Mouse (Mus musculus) ES-CJ7 (cell line): ENCODE results near the gene Fdx1.

ENCODE experiments used
- DNase-seq: peaks from one replicate; pipeline ENCODE4 v3.0.0; 2011; ENCODE audit warnings: low read depth, low spot score

Gene Fdx1

DNA sequence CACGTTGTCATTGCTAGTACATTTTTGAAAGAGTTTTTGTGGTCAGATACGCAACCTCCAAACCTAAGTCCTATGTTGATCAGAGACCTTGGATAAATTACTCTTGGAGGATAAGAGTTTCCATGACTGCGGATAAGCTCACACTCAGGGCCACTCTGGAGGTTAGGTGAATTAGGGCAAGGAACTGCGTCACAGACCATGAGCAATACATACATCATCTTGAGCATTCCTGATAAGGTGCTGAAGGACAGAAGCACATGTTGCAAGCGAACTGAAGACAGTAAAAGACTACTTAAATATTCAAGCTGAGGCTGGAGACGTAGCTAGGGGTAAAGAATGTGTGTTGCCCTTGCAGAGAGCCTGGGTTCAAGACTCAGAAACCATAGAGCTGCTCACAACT lies 754 bp upstream of the Fdx1 start:
- DNase-seq = no peak

DNA sequence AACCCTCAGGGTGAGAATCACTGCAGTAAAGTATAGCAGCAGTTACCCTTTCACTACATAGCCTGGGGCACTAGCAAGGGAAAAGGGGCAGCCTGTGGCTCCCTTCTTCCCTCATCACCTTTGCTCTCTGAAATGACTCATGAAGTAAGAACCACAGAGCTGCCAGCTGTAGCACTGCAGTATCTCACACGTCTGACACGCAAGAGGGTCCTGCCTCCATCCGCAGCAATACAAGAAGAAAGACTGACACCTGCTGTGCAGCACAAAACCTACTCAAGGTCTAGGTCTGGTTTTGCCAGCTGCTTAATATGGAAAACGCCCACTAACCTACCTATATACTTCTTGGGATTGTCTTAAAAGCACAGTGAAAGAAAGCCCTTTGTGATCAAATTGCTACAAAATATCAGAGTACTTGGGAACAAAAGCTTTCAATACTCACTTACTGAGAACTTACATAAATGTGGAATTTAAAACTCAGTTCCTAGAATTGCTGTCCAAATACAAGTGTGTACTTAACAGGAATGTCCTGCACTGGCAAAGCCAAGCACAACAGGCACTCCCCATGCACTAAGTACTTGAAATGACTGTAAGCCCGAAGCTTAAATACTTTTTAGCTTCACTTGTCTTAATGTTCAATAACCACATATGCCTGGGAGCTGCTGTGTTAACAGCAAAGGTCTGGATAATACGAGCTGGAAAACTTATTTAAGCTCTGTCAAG lies 2.0 kb downstream of the Fdx1 start:
- peak; percentile 8 for DNase-seq

DNA sequence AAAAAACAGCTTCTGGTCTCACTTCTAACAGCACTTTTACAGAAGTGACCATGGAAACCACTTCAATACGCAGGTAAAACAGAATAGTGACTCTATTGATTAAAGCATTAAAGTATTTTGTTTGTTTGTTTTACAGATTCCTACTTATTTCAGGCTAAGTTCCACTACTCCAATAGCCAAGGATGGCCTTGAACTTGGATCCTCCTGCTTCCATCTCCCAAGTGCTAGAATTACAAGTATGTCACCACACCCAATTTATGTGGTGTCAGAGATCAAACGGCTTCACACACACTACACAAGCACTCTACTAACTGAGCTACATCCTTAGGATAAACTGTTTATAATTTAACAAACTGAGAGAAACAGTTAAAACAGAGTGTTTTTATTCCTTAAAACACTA lies 3.0 kb downstream of the Fdx1 start:
- no peak for DNase-seq

DNA sequence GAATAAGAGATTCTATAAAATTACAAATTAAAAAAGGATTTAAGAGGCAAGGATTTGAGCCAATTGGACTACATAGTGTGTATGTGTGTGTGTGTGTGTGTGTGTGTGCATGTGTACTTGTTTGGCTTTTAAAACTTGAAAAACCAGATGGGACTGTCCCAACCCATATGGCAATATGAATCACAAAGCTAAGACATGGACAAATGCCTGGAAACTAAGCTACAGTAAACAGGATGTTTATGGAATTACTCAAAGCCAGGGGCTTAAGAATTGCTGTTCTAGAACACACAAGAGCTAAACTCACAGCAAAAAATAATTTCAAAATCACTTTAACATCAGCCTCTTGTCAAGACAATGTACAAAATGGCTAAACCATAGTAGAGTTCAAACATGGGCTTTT lies 4.4 kb downstream of the Fdx1 start:
- DNase-seq = no peak

DNA sequence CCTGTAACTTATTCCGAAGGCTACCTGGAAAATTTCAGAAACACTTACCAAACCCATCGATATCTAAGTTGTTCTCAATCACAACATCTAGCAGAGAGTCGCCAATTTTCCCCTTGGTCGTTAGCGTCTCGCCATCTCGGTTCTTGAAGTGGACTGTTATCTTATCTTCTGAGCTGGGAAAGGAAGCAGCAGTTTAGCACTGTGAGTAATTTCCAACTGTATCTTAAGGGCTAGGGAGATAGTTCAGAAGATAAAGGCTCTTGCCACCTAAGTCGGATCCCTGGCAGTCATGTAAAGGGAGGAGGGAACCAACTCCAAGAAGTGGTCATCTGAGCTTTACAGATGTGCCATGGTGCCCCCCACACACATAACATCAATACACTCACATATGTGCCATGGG lies 6.3 kb downstream of the Fdx1 start:
- no peak for DNase-seq

DNA sequence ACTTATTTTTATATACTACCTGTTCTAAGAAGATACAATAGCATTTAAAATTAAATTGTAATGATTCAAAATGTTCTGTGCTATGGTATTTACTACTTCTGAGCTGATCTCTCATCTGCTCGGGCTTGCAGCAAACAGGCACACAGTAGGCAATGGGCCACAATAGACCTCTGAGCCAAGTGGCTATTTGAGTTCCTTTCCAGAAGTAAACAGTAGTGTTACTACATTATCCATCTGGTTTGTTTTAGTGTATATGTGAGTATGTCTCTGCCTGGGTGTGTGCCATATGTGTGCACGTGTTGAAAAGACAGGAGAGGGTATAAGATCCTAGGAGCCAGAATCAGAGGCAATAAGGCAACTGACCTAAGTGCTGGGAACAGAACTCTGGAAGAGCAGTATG lies 6.9 kb downstream of the Fdx1 start:
- DNase-seq = no peak

DNA sequence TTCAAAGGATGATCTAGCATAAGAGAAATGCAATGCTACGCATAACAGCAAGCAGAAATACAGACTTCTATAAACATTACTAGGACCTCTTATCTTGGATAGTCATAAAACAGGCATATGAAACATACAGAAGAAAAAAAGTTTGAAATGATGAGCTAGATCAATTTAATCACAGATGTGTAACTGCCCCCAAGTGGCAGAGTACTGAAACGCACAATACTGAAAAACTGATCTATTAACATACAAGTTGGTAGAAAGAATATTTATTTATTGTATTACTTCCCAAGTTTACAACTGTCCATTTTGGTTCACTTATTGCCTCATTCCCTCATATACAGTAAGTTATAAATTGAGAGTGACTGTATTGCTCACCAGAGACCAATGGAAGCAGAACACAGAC lies 12.0 kb downstream of the Fdx1 start:
- no peak for DNase-seq

DNA sequence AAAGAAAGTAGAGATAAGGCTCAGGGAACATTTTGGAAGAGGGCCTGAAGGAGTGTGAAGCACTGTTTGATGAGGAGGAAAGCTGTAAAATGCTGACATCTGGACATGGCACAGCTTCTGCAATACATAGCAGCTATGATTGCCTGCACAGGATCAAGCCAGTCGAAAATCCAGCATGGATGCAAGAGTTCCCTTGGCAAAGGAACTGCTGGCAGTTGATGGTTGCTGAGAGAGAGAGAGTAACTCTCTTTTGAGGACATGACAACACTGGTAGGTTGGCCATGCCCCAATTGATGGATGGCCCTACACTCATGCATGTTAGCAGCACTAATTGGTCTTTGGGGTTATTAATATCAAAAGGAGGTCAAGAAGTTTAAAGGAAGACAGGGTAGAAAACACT lies 12.7 kb downstream of the Fdx1 start:
- no peak for DNase-seq

DNA sequence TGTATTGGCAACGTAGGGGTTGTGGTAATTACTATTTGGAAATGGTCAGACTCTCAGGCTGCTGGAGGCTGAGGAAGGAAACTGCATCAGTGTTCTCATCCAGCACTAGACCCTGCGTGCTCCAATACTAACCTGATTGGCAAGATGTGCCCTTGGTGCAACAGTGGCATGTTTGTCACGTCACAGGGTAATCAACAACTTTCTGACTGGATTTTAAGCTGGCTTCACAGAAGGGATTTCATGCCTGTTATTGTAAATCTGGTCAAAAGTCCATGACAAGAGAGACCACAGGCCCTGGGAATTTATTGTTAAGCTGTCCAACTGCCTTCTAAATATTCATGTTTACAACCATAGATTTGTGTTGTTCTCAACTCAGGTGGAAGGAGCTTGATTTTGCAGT lies 13.1 kb downstream of the Fdx1 start:
- DNase-seq = no peak

DNA sequence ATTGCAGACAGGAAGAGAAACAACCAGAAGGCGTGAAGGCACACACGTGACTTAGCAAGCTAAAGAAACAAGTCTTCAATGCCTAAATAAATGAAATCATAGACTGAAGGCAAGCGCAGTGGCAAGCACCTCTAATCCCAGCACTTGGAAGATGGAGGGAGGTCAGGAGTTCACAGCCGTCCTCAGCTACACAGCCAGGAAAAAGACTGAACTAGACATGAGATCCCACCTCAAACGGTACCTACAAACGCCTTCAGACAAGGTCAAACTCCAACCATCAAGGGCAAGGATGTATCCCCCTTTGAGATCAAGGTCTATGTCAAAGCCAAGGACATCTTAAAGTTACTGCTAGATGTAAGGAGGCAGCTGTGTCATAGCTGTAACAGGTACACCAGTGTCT lies 19.4 kb downstream of the Fdx1 start:
- no peak for DNase-seq

DNA sequence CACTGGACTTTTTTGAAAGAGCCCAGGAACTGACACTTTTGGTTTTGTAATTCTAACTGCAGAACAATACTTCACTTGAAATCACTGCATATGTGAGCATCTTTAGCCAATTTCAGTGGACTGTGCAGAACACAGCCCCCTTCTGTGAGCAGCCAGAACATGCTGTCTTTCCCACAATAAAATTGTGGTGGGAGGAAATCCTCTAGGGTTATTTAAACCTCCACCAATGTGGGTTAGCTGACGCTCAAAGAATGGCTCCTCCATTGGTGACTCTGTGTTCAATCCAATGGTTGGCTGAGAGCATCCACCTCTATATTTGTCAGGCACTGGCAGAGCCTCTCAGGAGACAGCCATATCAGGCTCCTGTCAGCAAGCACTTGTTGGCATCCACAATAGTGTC lies 28.7 kb downstream of the Fdx1 start:
- DNase-seq = no peak

DNA sequence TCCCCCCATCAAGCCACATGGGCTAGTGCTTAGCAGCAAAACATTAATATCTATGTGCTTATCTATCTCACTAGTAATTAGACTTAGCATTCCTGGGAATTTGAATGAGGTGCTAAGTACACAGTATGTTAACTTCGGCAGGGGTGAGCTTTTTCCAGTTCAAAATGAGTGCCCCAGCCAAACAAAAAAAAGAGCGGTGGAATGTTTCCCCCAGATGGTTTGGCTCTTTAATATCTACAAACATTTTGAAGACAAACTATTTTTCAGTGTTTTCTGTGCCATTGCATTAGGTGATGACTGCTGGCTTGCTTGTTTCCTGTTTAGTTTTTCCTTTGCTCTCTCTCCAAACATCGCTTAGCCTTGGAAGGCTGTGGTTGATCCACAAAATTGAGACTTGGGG lies 31.4 kb downstream of the Fdx1 start:
- no peak for DNase-seq

DNA sequence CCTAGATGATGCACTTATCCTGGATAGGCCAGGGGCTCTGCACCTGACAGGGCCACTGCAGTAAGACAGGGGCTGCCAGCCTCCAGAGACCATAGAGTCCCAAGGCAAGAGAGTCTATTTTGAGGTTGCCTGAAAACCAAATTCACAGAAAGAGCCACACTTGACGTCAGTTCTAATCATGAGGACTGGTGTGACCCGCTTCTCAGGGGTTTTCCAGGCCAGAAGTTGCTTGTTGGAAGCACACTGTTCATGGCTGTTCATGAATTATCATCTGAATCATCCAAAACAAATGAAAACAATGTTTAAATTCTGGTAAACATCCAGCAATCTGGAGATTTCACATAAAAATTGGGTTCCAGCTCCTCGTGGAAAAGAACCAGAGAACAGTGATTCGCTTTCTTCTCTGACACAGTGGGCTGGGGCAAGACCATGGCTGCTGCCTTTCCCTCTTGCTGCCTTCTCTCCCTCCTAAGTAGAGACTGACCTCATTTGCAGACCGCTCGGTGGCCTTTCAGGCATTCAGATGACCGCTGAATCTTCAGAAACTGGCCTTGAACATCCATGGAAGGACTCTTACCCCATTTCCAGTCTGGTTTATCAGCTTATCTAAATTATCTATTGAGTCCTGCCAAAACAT lies 32.2 kb downstream of the Fdx1 start:
- DNase-seq = no peak

DNA sequence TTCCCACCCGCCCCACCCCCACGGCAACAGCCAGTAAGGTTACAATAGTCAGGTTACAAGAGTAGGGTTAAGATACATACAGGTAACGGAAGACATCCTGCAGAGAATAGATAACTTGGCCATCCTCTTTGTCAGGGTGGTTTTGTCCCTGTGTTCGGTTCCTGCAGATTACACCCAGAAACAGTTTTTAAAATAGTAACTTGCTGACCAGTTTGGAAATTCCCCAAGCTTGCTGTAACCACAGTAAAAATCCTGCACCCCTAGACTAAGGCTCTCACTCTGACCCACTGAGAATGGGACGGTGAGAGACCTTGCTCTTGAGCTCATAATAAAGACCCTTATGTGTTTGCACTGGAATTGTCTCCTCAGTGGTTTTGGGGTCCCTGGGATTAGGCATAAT lies 33.4 kb downstream of the Fdx1 start:
- DNase-seq = no peak

DNA sequence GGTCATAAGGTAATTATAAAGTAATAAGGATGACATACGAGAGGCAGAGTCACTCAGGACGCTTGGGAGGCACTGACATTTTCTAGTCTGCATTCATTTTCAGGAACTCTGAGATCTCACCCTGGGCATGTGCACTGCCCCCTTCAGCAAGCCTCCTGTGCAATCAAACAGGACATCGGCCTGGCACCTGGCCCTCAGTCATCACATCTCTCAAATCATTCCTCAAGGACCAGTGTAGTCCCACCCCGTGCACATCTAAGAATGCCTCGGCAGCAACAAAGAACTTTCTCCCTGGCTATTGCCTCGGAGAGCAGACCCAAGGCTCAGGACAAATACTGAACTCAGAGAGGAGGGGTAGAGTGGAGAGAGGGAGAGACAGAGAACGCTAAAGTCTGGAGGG lies 34.7 kb downstream of the Fdx1 start:
- DNase-seq = no peak

DNA sequence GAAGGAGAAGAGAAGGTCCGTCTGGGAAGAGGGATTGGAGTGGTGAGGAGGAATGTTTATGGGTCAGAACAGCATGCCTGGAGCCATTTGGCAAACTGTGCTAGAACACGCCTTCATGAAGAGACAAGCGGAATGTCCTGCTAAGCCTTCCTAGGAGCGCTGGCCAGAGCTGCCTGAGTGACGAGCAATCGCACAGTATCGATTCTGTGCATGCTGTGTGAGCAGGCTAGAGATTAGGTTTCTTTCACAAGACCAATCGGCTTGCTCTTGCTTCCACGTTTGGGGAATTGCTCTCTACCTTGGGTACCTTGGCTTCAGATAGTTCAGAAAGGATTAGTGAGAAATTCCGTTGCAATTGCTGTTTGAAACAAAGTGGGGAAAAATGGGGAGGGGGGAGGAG lies 35.2 kb downstream of the Fdx1 start:
- DNase-seq = no peak

DNA sequence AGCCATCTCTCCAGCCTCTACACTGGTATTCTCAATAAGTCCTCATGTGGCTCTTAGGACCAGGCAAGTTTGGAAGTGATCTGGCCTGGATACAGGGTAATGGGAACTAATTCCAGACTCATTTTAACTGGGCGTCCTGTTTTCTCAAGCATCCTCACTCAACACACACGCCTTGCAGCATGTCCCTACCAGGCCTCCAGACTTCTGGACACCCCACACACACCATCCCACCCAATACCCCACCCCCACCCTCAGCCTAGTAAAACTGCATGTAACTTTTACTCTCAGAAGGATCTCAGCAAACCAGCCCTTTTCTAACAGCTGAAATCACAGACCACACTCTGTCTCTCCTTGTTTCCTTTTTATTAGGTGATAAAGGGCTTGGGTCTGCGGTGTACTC lies 35.7 kb downstream of the Fdx1 start:
- DNase-seq = no peak

DNA sequence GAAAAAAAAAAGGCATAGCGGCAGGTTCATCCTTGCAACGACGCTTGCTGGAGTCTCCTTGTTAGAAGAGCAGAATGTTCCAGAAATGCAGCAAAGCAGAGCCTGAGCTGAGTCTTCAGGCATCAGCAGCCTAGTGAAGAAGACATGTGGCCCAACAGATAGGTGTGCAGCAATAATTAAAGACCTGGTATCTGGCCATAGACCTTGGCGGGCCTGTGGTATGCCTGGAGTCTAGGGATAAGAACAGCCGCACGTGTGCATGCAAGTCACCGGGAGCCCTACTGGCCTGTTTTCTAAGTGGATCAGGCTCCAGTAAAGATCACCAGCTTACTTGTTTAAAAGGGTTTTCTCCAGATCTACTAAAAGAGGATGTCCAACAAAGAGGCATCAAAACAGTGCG lies 36.7 kb downstream of the Fdx1 start:
- no peak for DNase-seq

DNA sequence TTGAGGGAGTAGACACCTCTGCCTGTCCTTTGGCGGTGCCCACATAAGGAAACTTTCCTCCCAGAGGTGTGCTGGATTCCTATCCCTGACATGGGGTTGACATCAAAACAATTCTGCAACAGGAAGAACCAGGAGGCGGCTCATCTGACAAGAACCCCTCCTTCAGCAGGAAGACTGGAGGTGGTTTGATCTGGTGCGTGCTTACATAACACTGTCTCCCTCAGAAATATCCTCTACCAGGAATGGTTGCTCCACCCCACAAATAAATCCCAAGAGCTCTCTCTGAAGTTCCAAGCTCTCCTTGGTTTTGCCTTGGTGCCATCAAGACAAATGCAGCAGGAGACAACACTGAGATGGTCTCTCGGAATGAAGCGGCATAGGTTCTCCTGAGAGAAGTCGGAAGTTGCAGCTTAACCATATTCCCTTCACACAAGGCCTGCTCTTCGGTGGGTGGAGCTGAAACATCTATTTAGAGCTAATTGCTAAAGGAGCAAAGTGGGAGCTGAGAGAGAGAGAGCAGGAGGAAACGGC lies 38.7 kb downstream of the Fdx1 start:
- DNase-seq = no peak

DNA sequence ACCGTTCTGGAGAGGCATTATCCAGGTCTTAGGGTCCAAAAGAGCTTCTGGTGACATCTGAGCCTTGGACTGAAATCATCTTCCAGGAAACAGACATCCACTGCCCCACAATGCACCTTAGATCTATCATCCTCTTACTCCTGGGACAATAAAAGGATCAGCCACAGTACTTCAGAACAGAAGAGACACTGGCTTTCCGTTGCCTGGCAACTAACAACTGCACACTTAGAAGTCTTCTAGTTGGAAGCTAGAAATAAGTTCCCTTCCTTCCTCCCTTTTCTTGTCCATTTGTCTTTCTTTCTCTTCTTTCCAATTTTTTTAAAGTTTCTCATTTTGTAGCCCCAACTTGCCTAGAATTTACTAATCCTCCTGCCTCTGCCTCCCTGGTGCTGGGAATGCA lies 40.6 kb downstream of the Fdx1 start:
- DNase-seq = no peak

DNA sequence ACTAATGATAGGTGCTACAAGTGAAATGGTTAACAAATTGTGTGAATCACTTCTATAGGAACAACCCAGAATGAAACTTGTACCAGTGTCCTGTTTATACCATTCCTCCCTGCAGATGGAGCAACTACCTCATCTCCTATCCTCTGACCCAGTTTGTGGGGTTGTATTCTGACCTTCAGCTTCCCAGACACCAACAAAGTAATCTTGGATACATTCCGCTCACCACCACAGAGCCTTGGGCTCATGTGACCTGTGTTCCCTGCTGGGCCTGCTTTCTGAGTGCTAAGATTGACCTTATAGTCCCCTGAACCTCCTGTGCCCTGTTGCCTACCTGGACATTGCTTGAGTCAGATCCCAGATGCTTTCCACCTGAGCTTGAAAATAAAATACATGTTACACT lies 47.8 kb downstream of the Fdx1 start:
- no peak for DNase-seq

DNA sequence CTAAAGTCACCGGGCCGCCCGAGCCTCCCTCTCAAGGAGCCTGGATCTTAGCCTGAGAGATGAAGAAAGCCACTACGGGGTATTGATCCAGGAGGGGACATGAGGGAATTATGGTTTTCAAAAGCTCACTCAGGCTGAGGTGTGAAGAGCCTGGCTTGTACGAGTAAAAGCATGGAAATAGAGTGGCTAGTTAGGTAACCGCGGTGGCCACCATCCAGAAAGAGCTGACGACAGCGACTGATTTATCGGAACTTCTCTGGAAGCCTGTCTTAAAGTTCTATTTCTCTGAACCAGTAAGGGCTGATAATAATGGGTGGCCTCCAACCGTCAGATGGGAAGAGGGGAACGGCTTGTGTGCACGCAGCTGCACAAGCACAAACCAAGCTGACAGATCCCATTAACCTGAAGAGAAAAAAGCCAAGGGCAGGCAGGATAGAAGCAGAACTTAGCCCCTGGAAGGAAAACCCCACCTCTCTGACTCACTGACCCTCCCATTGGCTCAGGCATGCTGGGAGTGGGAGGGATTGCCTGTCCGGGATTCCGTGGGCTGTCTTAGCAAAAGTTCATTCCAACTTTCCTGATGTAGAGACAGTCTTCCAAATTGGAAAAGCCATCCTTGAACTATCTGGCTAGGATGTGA lies 48.8 kb downstream of the Fdx1 start:
- no peak for DNase-seq

DNA sequence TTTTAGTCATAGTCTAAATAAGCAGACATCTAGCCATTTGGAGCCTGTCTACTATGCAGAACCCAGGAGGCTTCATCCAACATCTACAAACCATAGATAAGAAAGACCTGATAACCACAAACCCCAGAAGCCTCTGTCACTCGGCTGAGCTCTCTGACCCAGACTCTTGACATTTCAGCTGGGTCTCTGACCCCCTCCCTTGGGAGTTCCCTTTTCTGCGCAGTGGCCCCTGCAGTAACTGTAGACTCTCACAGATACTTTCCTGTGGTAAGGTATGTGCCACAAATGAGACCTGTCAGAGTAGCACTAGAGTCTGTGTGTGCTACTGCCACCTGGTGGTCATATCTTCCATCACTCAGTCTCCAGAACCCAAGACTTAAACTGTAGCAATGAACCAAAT lies 54.5 kb downstream of the Fdx1 start:
- peak; percentile 72 for DNase-seq
